Mouse (Mus musculus): Measurements from ENCODE around the gene Gm10521. TPM values are rescaled to one million over a fixed set of nuclear protein-coding genes. Genes with fewer than 3 reads are reported as not detected.

Gm10521 gene
- polyA plus RNA-seq, 1 experiment from 2014 or later, result 0.88 TPM

GRCm38 (mm10) chr1:171946447-171946995 lies 51.1 kb downstream of the Gm10521 start:
- no peak for DNase-seq (ENCODE audit: low spot score)

Other genes with a start within 250 kb of the Gm10521 start
- gene Slamf7, start 242.6 kb upstream of the Gm10521 start, polyA plus RNA-seq (2015; fragmentation: Nextera tagmentation; extraction: Ambion mirVana), result 4.1 and 4.7 TPM in 2 replicates
- gene Cd48, start 213.7 kb upstream of the Gm10521 start, polyA plus RNA-seq (2015; fragmentation: Nextera tagmentation; extraction: Ambion mirVana), result 100 and 114 TPM in 2 replicates
- gene Slamf1, start 128.5 kb upstream of the Gm10521 start, polyA plus RNA-seq (2015; fragmentation: Nextera tagmentation; extraction: Ambion mirVana), result 26.0 and 28.0 TPM in 2 replicates
- 42.9 and 52.1 TPM in 2 replicates for gene Cd84, start 56.0 kb upstream of the Gm10521 start, polyA plus RNA-seq (2015; fragmentation: Nextera tagmentation; extraction: Ambion mirVana)
- gene Slamf6, start 21.9 kb downstream of the Gm10521 start, polyA plus RNA-seq (2015; fragmentation: Nextera tagmentation; extraction: Ambion mirVana), result 228 and 249 TPM in 2 replicates
- 15.4 and 17.4 TPM in 2 replicates for gene Vangl2, start 132.8 kb downstream of the Gm10521 start, polyA plus RNA-seq (2015; fragmentation: Nextera tagmentation; extraction: Ambion mirVana)
- gene Nhlh1, start 161.9 kb downstream of the Gm10521 start, polyA plus RNA-seq (2015; fragmentation: Nextera tagmentation; extraction: Ambion mirVana), result not detected in 2 replicates
- 115 and 123 TPM in 2 replicates for gene Copa, start 186.9 kb downstream of the Gm10521 start, polyA plus RNA-seq (2015; fragmentation: Nextera tagmentation; extraction: Ambion mirVana)
- gene Ncstn, start 187.1 kb downstream of the Gm10521 start, polyA plus RNA-seq (2015; fragmentation: Nextera tagmentation; extraction: Ambion mirVana), result 69.2 and 75.0 TPM in 2 replicates
- gene Pex19, start 231.1 kb downstream of the Gm10521 start, polyA plus RNA-seq (2015; fragmentation: Nextera tagmentation; extraction: Ambion mirVana), result 73.9 and 74.0 TPM in 2 replicates

Measured in thymus, postnatal 0 days (tissue).